Mouse (Mus musculus): ENCODE data around the gene Slc26a6. TPM values are rescaled to one million over a fixed set of nuclear protein-coding genes. Genes with fewer than 3 reads are reported as not detected.

Gene Slc26a6
- polyA plus RNA-seq, 1 experiment = 15.9 TPM

- TF ChIP-seq CTCF (IDR thresholded peaks at IDR 0.05; ENCODE audit: extremely low read depth, insufficient read depth, low read length) (no peak), POLR2A (IDR thresholded peaks at IDR 0.05; ENCODE audit: extremely low read depth, insufficient read depth, low read length) (no peak)
- Histone ChIP-seq H3K27ac (ENCODE audit: insufficient read depth, low read length) (no peak overlapping the region), H3K4me3 (ENCODE audit: insufficient read depth, low read length) (no peak overlapping the region), H3K4me1 (ENCODE audit: control insufficient read depth, insufficient read depth, low read length) (no peaks in the 10 kb centered on the region; the same call in none of the 2 replicates)
These were observed 20.5 kb upstream of the Slc26a6 start for GRCm38 (mm10) chr9:108832390-108833108.

- peak; percentile 30; the same call in 1 of the 2 replicates for TF ChIP-seq CTCF (IDR thresholded peaks at IDR 0.05; ENCODE audit: extremely low read depth, insufficient read depth, low read length)
- no peak for TF ChIP-seq POLR2A (IDR thresholded peaks at IDR 0.05; ENCODE audit: extremely low read depth, insufficient read depth, low read length)
- no peak overlapping the region for H3K27ac ChIP-seq (ENCODE audit: insufficient read depth, low read length)
- no peak overlapping the region for H3K4me3 ChIP-seq (ENCODE audit: insufficient read depth, low read length)
- H3K4me1 ChIP-seq (ENCODE audit: control insufficient read depth, insufficient read depth, low read length) = no peaks in the 10 kb centered on the region
These were observed 10.1 kb upstream of the Slc26a6 start for GRCm38 (mm10) chr9:108842989-108843388.

GRCm38 (mm10) chr9:108845390-108845789, 7.7 kb upstream of the Slc26a6 start:
- Histone ChIP-seq H3K27ac (ENCODE audit: insufficient read depth, low read length) (no peak overlapping the region), H3K4me1 (ENCODE audit: control insufficient read depth, insufficient read depth, low read length) (no peaks in the 10 kb centered on the region), H3K4me3 (ENCODE audit: insufficient read depth, low read length) (no peak overlapping the region)
- TF ChIP-seq POLR2A (IDR thresholded peaks at IDR 0.05; ENCODE audit: extremely low read depth, insufficient read depth, low read length) (no peak), CTCF (IDR thresholded peaks at IDR 0.05; ENCODE audit: extremely low read depth, insufficient read depth, low read length) (no peak)

GRCm38 (mm10) chr9:108847374-108847773, 5.7 kb upstream of the Slc26a6 start:
- no peak overlapping the region for H3K4me3 ChIP-seq (ENCODE audit: insufficient read depth, low read length)
- no peaks in the 10 kb centered on the region for H3K4me1 ChIP-seq (ENCODE audit: control insufficient read depth, insufficient read depth, low read length)
- TF ChIP-seq CTCF (IDR thresholded peaks at IDR 0.05; ENCODE audit: extremely low read depth, insufficient read depth, low read length) (no peak), POLR2A (IDR thresholded peaks at IDR 0.05; ENCODE audit: extremely low read depth, insufficient read depth, low read length) (no peak)
- no peak overlapping the region for H3K27ac ChIP-seq (ENCODE audit: insufficient read depth, low read length)

GRCm38 (mm10) chr9:108848419-108848818, 4.7 kb upstream of the Slc26a6 start:
- no peak overlapping the region for H3K4me3 ChIP-seq (ENCODE audit: insufficient read depth, low read length)
- TF ChIP-seq CTCF (IDR thresholded peaks at IDR 0.05; ENCODE audit: extremely low read depth, insufficient read depth, low read length) (no peak), POLR2A (IDR thresholded peaks at IDR 0.05; ENCODE audit: extremely low read depth, insufficient read depth, low read length) (no peak)
- H3K4me1 ChIP-seq (ENCODE audit: control insufficient read depth, insufficient read depth, low read length) = no peaks in the 10 kb centered on the region
- H3K27ac ChIP-seq (ENCODE audit: insufficient read depth, low read length) = no peak overlapping the region

GRCm38 (mm10) chr9:108853635-108854240, 655 bp downstream of the Slc26a6 start:
- TF ChIP-seq CTCF (IDR thresholded peaks at IDR 0.05; ENCODE audit: extremely low read depth, insufficient read depth, low read length) (peak; percentile 43), POLR2A (IDR thresholded peaks at IDR 0.05; ENCODE audit: extremely low read depth, insufficient read depth, low read length) (peak; percentile 55; the same call in 1 of the 2 replicates)
- H3K4me1 ChIP-seq (ENCODE audit: control insufficient read depth, insufficient read depth, low read length) = no peaks in the 10 kb centered on the region
- peak overlapping the region; percentile 63 for H3K4me3 ChIP-seq (ENCODE audit: insufficient read depth, low read length)
- 0 out of 2 replicates have a peak overlapping the region, but pooled peaks have one; percentile 29 for H3K27ac ChIP-seq (ENCODE audit: insufficient read depth, low read length)

- Histone ChIP-seq H3K27ac (ENCODE audit: insufficient read depth, low read length) (0 out of 2 replicates have a peak overlapping the region, but pooled peaks have one; percentile 29), H3K4me1 (ENCODE audit: control insufficient read depth, insufficient read depth, low read length) (no peaks in the 10 kb centered on the region), H3K4me3 (ENCODE audit: insufficient read depth, low read length) (peak overlapping the region; percentile 63)
- peak; percentile 81 for TF ChIP-seq POLR2A (IDR thresholded peaks at IDR 0.05; ENCODE audit: extremely low read depth, insufficient read depth, low read length)
- TF ChIP-seq CTCF (IDR thresholded peaks at IDR 0.05; ENCODE audit: extremely low read depth, insufficient read depth, low read length) = no peak
These were observed 1.2 kb downstream of the Slc26a6 start for GRCm38 (mm10) chr9:108854241-108854696.

GRCm38 (mm10) chr9:108855335-108855734, 2.3 kb downstream of the Slc26a6 start:
- TF ChIP-seq POLR2A (IDR thresholded peaks at IDR 0.05; ENCODE audit: extremely low read depth, insufficient read depth, low read length) (no peak), CTCF (IDR thresholded peaks at IDR 0.05; ENCODE audit: extremely low read depth, insufficient read depth, low read length) (no peak)
- Histone ChIP-seq H3K27ac (ENCODE audit: insufficient read depth, low read length) (no peak overlapping the region), H3K4me1 (ENCODE audit: control insufficient read depth, insufficient read depth, low read length) (no peaks in the 10 kb centered on the region), H3K4me3 (ENCODE audit: insufficient read depth, low read length) (no peak overlapping the region)

- Histone ChIP-seq H3K4me1 (ENCODE audit: control insufficient read depth, insufficient read depth, low read length) (no peaks in the 10 kb centered on the region), H3K4me3 (ENCODE audit: insufficient read depth, low read length) (no peak overlapping the region), H3K27ac (ENCODE audit: insufficient read depth, low read length) (no peak overlapping the region)
- no peak for TF ChIP-seq CTCF (IDR thresholded peaks at IDR 0.05; ENCODE audit: extremely low read depth, insufficient read depth, low read length)
- no peak for TF ChIP-seq POLR2A (IDR thresholded peaks at IDR 0.05; ENCODE audit: extremely low read depth, insufficient read depth, low read length)
These were observed 5.9 kb downstream of the Slc26a6 start for GRCm38 (mm10) chr9:108858792-108859527.

Measured in cortical plate, adult 2 months (tissue).